Mouse (Mus musculus): Measurements from ENCODE around the gene Rap1gds1.

Gene Rap1gds1

DNA sequence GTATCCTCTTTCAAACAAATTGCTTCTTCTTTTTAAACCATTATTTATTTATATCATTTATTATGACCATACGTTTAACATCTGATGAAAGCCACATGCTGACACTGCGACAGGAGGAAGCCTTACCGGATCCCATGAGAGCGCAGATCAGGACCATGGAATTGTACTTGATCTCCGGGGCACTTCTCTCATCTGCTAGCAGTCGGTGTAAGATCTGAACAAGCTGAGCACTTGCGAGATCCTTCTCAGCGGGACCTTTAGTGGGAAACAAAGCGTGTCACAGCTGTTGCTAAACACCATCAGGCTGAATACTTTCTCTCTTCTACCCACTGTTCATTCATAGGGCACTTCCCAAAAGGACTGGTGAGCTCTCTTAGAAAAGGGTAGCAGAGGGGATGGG, 133.4 kb downstream of the Rap1gds1 start:
- no peak for DNase-seq (ENCODE audit: low spot score in 2 of 2)

DNA sequence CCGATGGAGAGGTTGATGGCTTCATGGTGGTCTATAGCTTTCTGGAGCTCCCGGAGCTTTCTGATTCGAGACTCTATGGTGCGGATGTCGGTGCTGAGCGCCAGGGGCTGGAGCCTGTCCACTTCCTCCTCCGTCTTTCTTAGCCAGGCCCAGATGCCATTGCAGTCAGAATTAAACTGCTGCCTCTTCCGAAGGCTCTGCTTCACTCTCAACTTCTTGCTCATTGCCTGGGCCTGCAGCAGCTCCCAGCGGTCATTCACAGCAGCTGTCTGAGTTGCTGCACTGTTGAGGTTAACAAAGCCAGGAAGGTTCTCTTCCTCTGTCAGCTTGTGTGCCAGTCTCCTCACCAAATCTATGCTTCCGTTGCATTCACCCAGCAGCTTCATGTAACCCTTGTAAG, 137.8 kb downstream of the Rap1gds1 start:
- no peak for DNase-seq (ENCODE audit: low spot score in 2 of 2)

GRCm38 (mm10) chr3:138936780-138937179, 138.2 kb downstream of the Rap1gds1 start:
- no peak for DNase-seq (ENCODE audit: low spot score in 2 of 2)

- DNase-seq (ENCODE audit: low spot score in 2 of 2): no peak
Measured at GRCm38 (mm10) chr3:138927437-138927836, 147.6 kb downstream of the Rap1gds1 start.

GRCm38 (mm10) chr3:138926161-138926560, 148.8 kb downstream of the Rap1gds1 start:
- no peak for DNase-seq (ENCODE audit: low spot score in 2 of 2)

GRCm38 (mm10) chr3:138918241-138918640, 156.8 kb downstream of the Rap1gds1 start:
- DNase-seq (ENCODE audit: low spot score in 2 of 2): no peak

GRCm38 (mm10) chr3:138917016-138917415, 158.0 kb downstream of the Rap1gds1 start:
- no peak for DNase-seq (ENCODE audit: low spot score in 2 of 2)

DNA sequence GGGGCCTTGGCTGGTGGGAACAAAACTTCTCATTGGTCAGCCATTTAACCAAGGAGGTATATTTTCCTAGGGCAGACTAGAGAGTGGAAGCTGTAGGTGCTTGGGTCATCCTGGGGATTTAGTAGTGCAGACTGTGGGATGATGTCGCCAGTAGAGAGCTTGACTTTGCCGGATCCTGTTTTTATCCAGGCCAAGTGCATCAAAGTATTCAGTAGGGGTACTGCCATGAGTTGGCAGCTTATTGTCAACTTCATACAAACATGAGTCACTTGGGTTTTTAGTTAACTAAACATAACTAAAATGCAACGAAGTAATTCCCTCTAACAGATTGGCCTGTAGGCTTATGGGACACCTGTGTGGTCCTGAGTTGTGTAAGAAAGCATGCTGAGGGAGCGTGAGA, 158.4 kb downstream of the Rap1gds1 start:
- DNase-seq (ENCODE audit: low spot score in 2 of 2): no peak

DNA sequence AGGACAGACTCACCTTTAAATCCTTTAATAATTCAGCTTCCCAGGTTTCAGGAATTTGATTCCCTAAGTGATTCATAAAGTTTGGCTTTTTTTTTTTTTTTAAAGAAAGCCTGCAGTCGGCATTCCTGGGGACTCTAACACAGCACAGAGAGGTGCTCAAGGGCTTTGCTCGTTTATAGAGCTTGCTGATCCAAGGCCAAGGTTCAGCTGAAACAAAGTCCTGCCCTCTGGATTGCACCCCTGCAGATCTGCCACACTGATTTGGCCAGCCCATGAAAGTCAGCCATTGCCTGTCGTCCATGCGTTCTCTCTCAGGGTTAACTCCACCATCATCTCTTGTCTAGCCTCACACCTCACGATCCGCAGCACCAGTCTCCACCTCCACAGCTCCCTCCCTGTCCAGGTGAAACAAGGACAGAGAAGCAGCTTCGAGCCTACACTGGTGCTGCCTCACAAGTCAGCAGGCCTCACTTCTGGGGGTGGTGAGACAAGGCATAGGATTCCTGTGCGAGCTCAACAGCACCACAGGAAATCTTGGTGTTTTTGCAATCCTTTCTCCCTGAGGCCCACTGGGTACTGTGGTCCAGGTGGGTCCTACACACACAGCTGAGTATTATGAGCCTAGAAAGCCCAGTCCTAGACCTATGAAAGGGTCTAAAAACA, 160.2 kb downstream of the Rap1gds1 start:
- no peak for DNase-seq (ENCODE audit: low spot score in 2 of 2)

DNA sequence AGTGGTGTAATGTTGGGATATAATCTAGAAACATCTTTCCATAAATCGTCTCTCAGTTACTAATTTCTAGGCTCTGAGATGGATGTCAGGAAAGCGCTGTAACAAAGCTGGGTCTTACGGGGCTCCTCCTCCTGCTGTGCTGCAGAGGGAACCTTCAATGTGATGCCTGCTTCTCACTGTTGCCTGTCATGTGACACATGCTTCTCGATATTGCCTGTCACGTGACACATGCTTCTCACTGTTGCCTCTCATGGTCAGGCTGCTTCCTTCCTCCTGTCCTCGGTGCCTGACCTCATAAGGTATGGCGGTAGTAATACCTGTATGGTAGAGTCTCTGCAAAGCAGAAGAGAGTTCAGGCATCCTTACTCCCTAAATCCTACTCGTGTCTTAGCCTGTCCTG, 162.5 kb downstream of the Rap1gds1 start:
- DNase-seq (ENCODE audit: low spot score in 2 of 2): no peak

GRCm38 (mm10) chr3:138909313-138909712, 165.7 kb downstream of the Rap1gds1 start:
- no peak for DNase-seq (ENCODE audit: low spot score in 2 of 2)

GRCm38 (mm10) chr3:138906112-138906880, 168.7 kb downstream of the Rap1gds1 start:
- DNase-seq (ENCODE audit: low spot score in 2 of 2): no peak

GRCm38 (mm10) chr3:138905678-138906077, 169.3 kb downstream of the Rap1gds1 start:
- no peak for DNase-seq (ENCODE audit: low spot score in 2 of 2)

DNA sequence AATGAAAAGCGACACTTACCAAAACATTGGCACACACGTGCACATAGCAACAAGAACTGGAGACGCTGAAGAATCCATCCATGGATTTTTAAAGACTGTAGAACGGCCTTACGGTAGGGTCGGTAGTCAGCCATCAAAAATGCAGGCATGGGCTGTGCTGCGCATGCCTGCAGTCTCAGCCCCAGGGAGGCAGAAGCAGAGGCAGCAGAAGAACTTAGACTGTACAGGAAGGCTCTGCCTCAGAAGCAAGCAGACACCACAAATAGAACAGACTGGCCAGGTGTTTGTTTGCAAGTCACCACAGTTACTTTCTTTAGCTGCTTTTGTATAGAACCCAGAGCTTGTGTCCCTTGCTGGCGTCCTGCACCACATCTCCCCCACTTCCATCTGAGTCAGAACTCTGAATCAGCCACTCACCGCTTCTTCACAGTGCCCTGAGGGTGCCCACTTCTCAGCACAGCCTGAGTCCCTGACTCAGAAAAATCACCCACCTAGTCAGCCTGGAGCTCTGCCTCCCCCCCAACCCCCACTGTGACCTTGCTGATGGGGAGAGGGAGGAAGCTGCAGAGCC, 174.3 kb downstream of the Rap1gds1 start:
- no peak for DNase-seq (ENCODE audit: low spot score in 2 of 2)

- DNase-seq (ENCODE audit: low spot score in 2 of 2): no peak
Measured at GRCm38 (mm10) chr3:138898055-138898454, 176.9 kb downstream of the Rap1gds1 start.

- DNase-seq (ENCODE audit: low spot score in 2 of 2): no peak
Measured at GRCm38 (mm10) chr3:138897500-138897899, 177.5 kb downstream of the Rap1gds1 start.

GRCm38 (mm10) chr3:138893520-138893919, 181.5 kb downstream of the Rap1gds1 start:
- no peak for DNase-seq (ENCODE audit: low spot score in 2 of 2)

DNA sequence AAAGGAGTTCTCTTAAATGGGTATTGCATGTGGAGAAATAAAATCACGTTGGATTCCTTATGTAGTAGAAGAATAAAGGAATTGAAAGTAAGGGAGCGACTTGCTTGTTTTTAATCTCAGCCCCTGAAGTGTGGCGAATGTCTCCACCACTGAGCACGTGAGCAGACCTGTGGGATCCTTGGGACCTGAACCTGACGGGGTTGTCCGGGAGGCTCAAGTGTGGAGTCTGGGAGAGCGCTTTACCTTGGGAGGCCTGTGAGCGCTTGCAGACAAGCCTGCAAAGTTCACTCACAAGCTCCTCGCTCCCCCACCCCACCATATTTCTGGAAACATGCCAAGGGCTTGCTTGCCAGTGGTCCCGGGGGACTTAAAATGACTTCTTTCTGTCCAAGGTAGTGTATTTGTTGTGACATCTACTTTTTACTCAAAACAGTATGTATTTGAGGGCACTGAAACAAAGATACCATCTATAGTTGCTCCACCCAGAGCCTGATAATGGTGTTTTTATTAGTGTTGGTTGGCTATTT, 185.2 kb downstream of the Rap1gds1 start:
- no peak for DNase-seq (ENCODE audit: low spot score in 2 of 2)

GRCm38 (mm10) chr3:138889214-138889613, 185.8 kb downstream of the Rap1gds1 start:
- DNase-seq (ENCODE audit: low spot score in 2 of 2): no peak

GRCm38 (mm10) chr3:138886121-138886520, 188.9 kb downstream of the Rap1gds1 start:
- DNase-seq (ENCODE audit: low spot score in 2 of 2): no peak

GRCm38 (mm10) chr3:138881725-138882347, 193.2 kb downstream of the Rap1gds1 start:
- no peak for DNase-seq (ENCODE audit: low spot score in 2 of 2)

- no peak for DNase-seq (ENCODE audit: low spot score in 2 of 2)
Measured at GRCm38 (mm10) chr3:138880999-138881724, 193.8 kb downstream of the Rap1gds1 start.
